Mouse (Mus musculus) testis, adult 2 months (tissue): ENCODE data around the gene Gatb. TPM values are rescaled to one million over a fixed set of nuclear protein-coding genes. Genes with fewer than 3 reads are reported as not detected.

ENCODE experiments used
- H3K27ac ChIP-seq: fragments of 200-500 bp; 2 replicates; pipeline ENCODE4 v1.5.1; 2012; ENCODE audit warnings: low read depth, low read length; ENCODE audit not compliant: control insufficient read depth, insufficient read depth
- H3K27me3 ChIP-seq: fragments of 200-500 bp; 2 replicates; pipeline ENCODE4 v1.6.1; 2012; ENCODE audit warnings: mild to moderate bottlenecking, low read length, moderate library complexity; ENCODE audit not compliant: control insufficient read depth, insufficient read depth
- H3K36me3 ChIP-seq: fragments of 200-500 bp; 2 replicates; pipeline ENCODE4 v1.6.1; 2012; ENCODE audit warnings: mild to moderate bottlenecking, low read length; ENCODE audit not compliant: control insufficient read depth, insufficient read depth
- H3K4me1 ChIP-seq: fragments of 200-500 bp; 2 replicates; pipeline ENCODE4 v1.6.1; 2012; ENCODE audit warnings: low read length; ENCODE audit not compliant: control insufficient read depth, insufficient read depth
- H3K4me3 ChIP-seq: fragments of 200-500 bp; 2 replicates; pipeline ENCODE4 v1.5.1; 2012; ENCODE audit warnings: low read depth, mild to moderate bottlenecking, low read length, moderate library complexity, mixed read lengths; ENCODE audit not compliant: control insufficient read depth
- CTCF ChIP-seq: fragments of 200-500 bp; IDR thresholded peaks from 2 replicates; pipeline ENCODE4 v1.5.1; 2012; ENCODE audit warnings: low read depth, mild to moderate bottlenecking, inconsistent platforms, low read length, moderate library complexity; ENCODE audit not compliant: control insufficient read depth, insufficient read depth, insufficient replicate concordance
- POLR2A ChIP-seq: fragments of 200-500 bp; IDR thresholded peaks from 2 replicates; pipeline ENCODE4 v1.6.1; 2012; ENCODE audit warnings: low read depth, mild to moderate bottlenecking, inconsistent platforms, low read length, moderate library complexity; ENCODE audit not compliant: control insufficient read depth
- polyA plus RNA-seq: library from polyadenylated mRNA; depleted of rRNA; stranded (reverse); fragments of >200 nt; gene quantifications from 2 replicates; pipeline ENCODE4 v1.2.3, GENCODE M21; 2012

Gene Gatb
- polyA plus RNA-seq, 1 experiment = 11.3 TPM

GRCm38 (mm10) chr3:85601841-85602305 lies 28.0 kb downstream of the Gatb start:
- Histone ChIP-seq H3K27ac (no peak overlapping the region), H3K36me3 (peaks cover 2% of the 10 kb centered on the region), H3K4me3 (no peak overlapping the region), H3K4me1 (no peaks in the 10 kb centered on the region), H3K27me3 (no peaks in the 10 kb centered on the region)
- TF ChIP-seq CTCF (no peak), POLR2A (no peak)

DNA sequence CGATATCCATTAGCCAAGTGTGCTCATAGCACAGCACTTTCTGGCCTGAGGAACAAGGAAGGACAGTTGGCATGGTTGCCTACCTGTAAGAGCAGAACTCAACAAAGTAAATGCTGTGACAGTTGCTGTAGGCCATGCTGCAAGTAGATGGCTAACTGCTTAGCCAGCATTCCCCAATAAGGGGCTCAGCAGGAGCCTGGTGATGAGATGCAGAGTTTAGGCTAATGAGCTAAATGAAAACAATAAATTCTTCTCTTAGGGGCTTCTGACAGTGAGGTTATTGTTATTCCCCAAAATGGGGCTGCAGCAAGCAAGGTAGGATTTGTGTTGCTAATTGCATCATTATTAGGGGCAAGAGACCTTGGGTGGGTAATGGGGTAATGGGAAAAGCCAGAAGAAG lies 29.9 kb downstream of the Gatb start:
- peaks cover 2% of the 10 kb centered on the region for H3K36me3 ChIP-seq
- H3K4me3 ChIP-seq = no peak overlapping the region
- no peaks in the 10 kb centered on the region for H3K4me1 ChIP-seq
- TF ChIP-seq CTCF (no peak), POLR2A (no peak)
- no peak overlapping the region for H3K27ac ChIP-seq
- H3K27me3 ChIP-seq = no peaks in the 10 kb centered on the region

DNA sequence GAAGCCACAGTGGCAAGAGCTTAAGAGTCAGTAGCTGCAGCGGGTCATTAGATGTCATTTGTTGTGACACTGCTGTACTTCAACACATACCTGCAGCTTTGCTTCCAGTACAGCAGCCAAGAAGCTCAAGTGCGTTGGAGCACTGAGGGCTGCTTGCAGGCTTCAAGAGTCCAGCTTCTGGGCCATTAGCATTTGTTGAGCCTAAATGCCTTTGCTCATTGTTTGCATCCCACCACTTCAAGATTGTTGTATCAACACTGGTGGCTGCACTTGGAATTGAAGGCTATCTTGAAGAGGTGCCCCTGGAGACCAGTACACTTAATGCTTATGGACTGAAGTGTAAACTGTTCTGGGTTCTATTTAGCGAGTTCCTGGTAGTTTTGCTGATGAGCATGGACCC lies 33.0 kb downstream of the Gatb start:
- H3K4me3 ChIP-seq = no peak overlapping the region
- TF ChIP-seq CTCF (no peak), POLR2A (no peak)
- H3K27me3 ChIP-seq = no peaks in the 10 kb centered on the region
- H3K4me1 ChIP-seq = no peaks in the 10 kb centered on the region
- H3K27ac ChIP-seq = no peak overlapping the region
- peaks cover 2% of the 10 kb centered on the region for H3K36me3 ChIP-seq

DNA sequence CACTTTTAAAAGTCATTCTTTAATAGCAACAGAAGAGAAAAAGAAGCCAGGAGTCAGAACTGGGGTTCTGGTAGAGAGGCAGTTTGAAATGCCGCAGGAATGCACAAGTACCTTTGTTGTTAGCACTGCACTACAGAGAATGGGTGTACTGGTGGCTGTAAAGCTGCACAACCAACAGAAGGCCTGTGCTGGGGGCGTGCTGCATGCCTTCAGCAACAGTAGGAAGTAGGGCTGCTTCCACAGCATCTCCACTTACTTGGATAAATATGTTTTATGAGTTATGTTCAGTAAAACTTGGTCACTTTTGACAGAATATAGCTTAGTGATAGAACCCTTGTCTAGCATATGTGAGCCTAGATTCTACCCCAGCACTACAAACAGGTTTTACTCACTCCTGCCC lies 33.8 kb downstream of the Gatb start:
- Histone ChIP-seq H3K27me3 (no peaks in the 10 kb centered on the region), H3K4me3 (no peak overlapping the region), H3K36me3 (peaks cover 2% of the 10 kb centered on the region), H3K27ac (no peak overlapping the region), H3K4me1 (no peaks in the 10 kb centered on the region)
- TF ChIP-seq CTCF (no peak), POLR2A (no peak)

GRCm38 (mm10) chr3:85616389-85616788 lies 42.5 kb downstream of the Gatb start:
- Histone ChIP-seq H3K4me1 (no peaks in the 10 kb centered on the region), H3K27me3 (no peaks in the 10 kb centered on the region), H3K36me3 (peaks cover 1% of the 10 kb centered on the region), H3K27ac (no peak overlapping the region), H3K4me3 (no peak overlapping the region)
- TF ChIP-seq POLR2A (no peak), CTCF (no peak)

- no peak overlapping the region for H3K27ac ChIP-seq
- H3K4me1 ChIP-seq = no peaks in the 10 kb centered on the region
- no peaks in the 10 kb centered on the region for H3K27me3 ChIP-seq
- H3K4me3 ChIP-seq = no peak overlapping the region
- TF ChIP-seq CTCF (peak; percentile 43; the same call in 1 of the 2 replicates), POLR2A (no peak)
- H3K36me3 ChIP-seq = peaks cover 1% of the 10 kb centered on the region
Observed at GRCm38 (mm10) chr3:85618885-85619284, 45.0 kb downstream of the Gatb start.

DNA sequence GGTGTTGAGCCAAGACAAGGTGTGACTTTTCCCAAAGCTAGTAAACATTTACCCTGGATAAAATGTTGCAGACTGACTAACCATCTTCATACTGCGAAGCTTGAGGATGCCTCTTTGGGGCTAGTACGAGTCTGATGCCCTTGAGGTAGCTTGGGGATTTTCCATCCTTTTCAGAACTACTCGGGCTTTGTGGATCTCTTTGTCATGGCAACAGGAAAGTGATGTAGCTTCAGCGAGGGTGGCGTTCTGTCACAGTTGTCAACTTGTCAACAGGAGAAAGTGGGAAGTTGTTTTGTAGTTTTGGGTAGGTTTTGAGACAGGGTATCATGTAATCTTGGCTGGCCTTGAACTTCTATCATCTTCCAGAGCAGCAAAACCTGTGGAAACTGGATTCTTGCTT lies 45.4 kb downstream of the Gatb start:
- Histone ChIP-seq H3K4me3 (no peak overlapping the region), H3K4me1 (no peaks in the 10 kb centered on the region), H3K27ac (no peak overlapping the region), H3K27me3 (no peaks in the 10 kb centered on the region), H3K36me3 (peaks cover 1% of the 10 kb centered on the region)
- TF ChIP-seq POLR2A = no peak
- TF ChIP-seq CTCF = no peak

DNA sequence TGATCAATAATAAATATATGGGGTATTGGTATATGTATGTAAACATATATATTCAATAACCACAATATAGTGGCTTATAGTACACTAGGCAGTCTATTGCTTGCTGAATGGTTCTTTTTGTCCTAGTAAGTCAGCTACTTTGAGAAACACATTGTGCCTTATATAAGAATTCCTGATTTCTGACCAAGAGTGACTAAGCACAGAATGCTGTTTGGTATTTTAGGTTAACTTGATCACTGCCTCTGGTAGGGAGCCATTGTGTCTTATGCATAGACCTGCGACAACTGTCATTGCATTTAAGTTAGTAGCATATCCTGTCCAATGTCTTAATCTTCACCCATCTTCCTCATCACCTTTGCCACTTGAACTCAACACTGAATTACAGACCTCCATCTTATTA lies 45.8 kb downstream of the Gatb start:
- peaks cover 1% of the 10 kb centered on the region for H3K36me3 ChIP-seq
- H3K4me1 ChIP-seq = no peaks in the 10 kb centered on the region
- H3K4me3 ChIP-seq = no peak overlapping the region
- H3K27me3 ChIP-seq = no peaks in the 10 kb centered on the region
- no peak for TF ChIP-seq POLR2A
- TF ChIP-seq CTCF = no peak
- no peak overlapping the region for H3K27ac ChIP-seq
